Mouse (Mus musculus): Measurements from ENCODE around the gene Ssh1.
A peak's percentile ranks its signal among the peaks of the same experiment; 100 is the strongest.

The Ssh1 gene

DNA sequence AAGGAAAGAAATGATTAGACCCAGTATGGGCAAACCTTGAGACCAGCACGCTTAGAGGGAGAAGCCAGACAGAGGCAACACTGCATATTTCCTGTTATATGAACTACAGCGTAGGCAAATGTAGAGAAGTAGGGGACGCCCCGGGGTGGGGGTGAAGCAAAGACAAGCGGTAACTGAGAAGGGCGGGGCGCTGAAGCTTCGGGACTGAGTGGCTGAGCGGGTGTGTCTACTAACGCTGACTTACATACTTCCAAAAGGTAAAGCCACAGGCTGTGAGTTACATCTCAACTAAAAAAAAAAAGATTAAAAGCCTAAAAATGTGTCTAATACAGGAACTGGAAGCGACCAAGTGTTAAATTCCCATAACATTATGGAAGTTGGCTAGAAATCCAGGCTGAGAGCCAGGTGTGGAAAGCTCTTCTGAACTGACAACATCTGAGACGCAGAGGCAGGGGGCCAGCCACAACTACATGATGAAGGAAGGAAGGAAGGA, 1.3 kb downstream of the Ssh1 start:
- DNase-seq: peak; percentile 81

DNA sequence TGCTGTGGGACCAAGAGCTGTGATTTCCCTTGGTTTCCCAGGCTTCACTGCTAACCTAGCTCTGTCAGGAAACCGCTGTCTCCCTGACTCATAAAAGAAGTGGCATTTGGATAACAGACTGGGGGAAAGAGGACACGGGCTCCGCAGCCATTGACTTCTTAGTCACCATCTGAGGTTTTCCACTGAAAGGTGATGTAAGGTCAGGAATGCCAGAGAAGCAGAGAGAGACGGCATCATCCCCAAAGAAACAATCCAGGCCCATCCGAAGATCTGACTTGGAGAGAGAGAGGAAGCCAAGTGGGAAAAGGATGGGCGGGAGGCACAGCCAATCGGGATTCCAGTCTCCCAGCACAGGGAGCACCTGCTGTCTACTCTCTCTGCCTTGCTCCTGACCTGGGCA, 2.6 kb downstream of the Ssh1 start:
- no peak for DNase-seq

DNA sequence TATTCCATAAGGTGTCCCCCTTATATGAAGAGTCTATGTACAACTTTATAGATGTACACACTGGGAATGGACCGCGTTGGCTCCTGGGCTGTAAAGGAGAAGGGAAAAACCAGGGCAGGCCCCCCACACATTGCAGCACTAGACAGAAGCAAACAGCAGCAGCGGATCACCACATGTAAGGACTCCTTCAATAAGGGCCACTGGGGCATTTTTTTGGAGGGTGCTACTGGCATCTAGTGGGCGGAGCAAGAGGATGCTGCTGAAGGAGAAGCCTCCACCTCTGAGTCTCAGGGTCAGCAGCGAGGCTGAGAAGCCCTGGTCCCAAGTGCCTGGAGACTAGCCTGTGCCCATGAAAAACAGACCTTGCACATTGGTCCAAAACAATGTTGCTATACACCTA, 3.1 kb downstream of the Ssh1 start:
- DNase-seq: no peak

DNA sequence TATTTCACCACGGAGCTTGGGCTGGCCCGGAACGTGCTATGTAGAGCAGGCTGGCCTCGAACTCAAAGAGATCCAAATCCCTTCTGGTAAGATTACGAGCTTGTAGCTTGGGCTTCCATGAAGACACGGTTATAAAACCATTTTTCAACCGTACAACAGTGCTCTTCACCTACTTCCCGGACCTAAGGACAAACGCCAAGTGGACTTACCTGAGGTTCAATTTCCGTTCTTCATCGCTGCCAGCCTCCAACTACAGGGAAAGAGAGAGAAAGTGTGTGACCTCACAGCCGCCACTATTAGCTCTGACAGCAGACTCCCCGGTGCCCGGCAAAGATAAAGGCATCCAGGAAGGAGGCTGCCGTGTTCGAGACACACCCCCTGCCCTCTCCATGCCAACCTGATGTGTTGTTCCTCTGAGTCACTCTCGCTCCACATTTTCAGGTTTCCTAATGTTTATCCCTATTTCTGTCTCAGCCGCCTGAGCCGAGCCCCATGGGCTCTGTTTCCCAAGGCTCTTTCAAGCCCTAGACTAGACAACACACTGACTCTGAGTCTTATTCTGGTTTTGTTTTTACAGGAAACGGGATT, 4.2 kb downstream of the Ssh1 start:
- no peak for DNase-seq

DNA sequence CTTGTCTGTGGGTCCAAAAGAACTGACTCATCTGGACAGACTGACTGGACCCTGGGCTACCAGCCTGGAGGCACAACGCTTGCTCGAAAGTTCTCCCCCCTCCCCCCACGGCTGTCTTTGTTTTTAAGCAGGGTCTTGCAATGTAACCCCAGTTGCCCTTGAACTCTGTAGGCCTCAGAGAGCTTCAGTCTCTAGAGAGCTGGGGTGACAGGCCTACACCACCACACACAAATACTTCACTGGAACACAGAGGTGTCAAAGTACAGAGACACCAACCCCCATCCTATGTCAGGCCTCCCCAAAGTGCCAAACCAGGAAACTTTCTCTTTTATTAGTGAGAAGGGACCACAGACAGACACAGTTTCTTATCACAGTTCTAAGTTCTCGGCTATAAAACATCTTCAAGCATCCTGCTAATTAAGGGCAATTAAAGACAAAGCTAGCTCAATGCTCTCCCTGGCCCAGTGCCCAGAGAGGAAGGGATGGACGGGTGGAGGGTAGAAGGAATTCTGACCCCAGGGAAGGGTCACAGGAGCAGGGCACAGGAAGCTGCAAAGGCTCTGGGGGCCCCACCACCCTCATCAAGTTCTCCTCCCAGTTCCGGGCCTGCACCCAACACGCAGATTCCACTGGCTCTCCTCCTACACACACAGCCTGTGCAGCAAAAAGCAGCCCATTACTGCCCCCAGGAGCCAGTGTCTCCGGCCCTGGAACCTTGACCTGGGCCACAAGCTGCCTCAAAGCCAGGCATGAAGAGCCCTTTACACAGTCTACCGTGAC, 7.3 kb downstream of the Ssh1 start:
- no peak for DNase-seq

- DNase-seq: no peak
Observed at GRCm38 (mm10) chr5:113985737-113986136, 8.0 kb downstream of the Ssh1 start.

- no peak for DNase-seq
Observed at GRCm38 (mm10) chr5:113984025-113984740, 9.5 kb downstream of the Ssh1 start.

DNA sequence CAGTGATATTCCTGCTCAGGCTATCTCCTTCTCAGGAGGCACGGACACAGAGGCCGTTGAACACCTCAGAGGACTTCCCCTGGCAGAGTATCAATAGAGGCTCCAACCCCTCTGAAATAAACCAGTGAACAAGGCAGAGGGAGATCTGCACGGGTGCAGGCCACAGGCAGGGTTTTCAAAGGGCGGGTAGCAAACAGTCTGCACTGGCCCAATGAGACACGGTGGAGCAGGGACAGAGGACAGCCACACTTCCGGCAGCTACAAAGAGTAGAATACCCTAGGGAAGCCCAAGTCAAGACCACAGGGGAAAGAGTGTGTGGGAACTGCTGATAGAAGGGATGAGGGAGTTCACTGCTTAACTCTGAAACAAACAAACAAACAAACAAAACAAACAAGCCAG, 10.2 kb downstream of the Ssh1 start:
- no peak for DNase-seq

DNA sequence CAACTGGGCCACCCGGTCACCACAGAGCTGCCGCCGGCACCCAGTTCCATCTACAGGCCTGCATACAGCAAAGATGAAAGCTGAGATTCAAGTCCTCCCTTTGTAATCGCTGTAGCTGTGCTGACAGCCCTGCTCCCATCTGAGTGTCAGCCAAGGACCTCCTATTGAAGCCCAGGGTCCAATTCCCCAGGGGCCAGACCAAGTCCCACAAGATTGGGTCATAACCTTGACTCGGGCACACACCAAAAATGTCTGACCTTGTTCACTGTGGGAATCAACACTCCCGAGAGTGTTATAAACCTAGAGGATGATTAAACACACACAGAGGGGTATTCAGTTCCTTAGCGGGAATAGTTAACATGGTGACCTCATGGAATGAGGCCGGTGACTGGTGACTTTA, 11.9 kb downstream of the Ssh1 start:
- no peak for DNase-seq

DNA sequence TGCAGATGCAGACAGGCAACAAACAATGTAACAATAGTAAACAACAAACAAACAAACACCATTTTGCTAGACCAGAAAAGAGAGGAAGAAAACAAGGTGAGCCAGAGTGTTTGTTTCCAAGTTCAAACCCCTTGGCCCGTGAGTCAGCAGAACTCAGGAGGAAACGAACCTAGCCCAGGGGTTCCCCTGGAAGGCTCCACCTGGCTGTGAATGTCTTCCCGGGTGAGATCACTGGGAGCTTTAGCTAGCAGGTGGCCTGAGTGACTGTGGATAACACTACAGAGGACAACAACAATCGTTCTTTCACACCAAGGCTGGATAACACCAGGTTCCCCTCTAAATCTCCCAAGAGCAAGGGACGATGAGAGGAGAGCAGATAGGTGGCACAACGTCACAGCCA, 12.5 kb downstream of the Ssh1 start:
- no peak for DNase-seq

DNA sequence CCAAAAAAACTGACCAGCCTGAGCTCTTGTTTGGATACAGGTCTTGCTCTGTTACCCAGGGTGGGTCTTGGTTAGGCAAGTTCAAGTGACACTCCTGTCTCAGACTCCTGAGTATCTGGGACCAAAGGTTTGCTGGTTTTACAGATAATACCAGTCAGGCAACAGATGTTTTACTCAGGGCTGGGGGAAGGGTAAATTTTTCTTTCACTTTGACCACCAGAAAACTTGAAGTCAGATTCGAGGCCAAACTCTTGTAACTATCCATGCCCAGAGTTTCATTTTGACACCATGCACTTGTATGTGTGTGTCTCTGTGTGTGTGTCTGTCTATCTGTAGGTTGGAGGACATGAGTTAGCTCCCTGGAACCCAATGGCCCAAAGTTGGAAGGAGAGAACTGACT, 13.2 kb downstream of the Ssh1 start:
- no peak for DNase-seq

- no peak for DNase-seq
Observed at GRCm38 (mm10) chr5:113977309-113977708, 16.4 kb downstream of the Ssh1 start.

DNA sequence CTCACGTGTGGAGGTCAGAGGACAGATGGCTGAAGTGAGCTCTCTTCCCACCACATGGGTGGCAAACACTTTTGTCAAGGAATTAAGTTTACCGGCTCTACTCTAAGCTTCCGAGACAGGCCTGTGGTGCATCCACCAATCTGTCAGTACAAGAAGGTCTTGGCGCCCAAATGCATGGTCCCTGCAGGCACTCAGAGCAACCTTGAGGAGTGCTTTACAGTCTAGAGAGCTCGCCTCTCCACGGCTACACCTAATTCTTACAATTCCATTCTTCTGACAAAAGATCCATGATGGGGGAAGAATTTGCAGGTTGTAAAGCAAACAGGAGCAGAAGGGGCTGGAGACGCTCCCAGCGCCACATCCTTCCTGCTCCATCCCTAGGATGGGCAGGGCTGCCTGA, 17.1 kb downstream of the Ssh1 start:
- DNase-seq: no peak

- no peak for DNase-seq
Observed at GRCm38 (mm10) chr5:113975538-113976215, 18.0 kb downstream of the Ssh1 start.

GRCm38 (mm10) chr5:113974576-113974975, 19.1 kb downstream of the Ssh1 start:
- DNase-seq: no peak

DNA sequence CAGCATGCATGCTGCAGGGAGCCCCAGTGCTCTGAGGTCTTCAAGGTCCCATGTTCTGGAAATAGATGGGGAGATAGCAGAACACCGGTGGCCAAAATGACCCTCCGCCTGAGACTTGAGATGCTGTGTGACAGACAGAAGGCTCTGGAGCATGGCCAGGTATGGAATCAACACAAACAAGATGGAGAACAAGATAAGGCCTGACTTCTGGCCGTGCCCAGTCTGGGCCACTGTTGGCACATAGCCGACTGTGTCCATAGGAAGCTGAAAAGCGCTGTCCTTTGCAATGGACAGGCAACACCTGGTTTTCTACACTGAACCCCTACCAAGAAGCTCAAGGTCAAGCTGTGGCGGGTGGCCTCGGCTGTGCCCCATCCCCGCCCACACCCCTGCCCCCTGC, 19.9 kb downstream of the Ssh1 start:
- no peak for DNase-seq

GRCm38 (mm10) chr5:113972589-113973515, 20.8 kb downstream of the Ssh1 start:
- no peak for DNase-seq

DNA sequence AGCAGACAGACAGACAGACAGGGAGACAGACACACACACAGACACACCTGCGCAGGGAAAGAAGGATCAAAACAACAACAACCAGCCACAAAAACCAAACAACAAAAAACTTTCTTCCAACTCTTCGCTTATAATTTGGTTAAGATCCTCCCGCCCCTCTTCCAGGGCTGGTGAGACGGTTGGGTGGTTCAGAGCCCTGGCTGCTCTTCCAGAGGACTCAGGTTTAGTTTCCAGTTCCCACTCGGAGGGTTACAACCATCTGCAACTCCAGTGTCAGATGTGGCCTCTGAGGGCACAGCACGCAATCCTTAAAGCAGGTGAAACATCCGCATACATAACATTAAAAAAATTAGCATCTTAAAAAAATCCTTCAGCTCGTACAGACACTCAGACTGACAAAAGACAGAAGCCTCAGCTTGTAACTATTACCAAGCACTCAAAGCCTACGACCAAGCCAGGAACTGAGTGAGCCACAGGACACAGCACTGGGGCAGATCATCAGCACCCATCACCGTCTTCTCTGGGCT, 22.2 kb downstream of the Ssh1 start:
- DNase-seq: no peak

DNA sequence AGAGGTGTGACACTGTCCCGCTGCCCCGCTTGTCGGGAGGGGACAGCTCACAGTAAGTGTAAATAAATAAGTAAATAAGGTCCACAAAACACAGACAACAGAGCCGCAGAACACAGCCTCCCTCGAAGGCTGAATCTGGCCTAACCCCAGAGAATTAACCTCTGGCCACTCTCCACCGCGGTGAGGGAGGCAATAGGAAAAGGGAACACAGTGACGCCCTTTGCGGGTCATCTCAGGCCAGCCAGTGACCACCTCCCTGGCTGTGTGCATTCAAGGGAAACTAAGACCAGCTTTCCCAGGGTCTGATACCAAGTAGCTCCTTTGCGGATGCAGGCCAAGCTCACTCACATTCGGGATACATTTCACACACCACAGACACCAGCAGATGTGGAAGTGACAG, 25.3 kb downstream of the Ssh1 start:
- DNase-seq: no peak

GRCm38 (mm10) chr5:113966452-113967150, 27.1 kb downstream of the Ssh1 start:
- no peak for DNase-seq

GRCm38 (mm10) chr5:113965659-113966185, 28.0 kb downstream of the Ssh1 start:
- DNase-seq: no peak
